Mouse (Mus musculus) gastrocnemius, postnatal 36 days (tissue): Measurements from ENCODE around the gene Cyp4a32. TPM values are rescaled to one million over a fixed set of nuclear protein-coding genes. Genes with fewer than 3 reads are reported as not detected.
A peak's percentile ranks its signal among the peaks of the same experiment; 100 is the strongest.
"Not testable (repeated sequence)": the region's sequence is repeated elsewhere in the genome, so short reads cannot be mapped to it uniquely, and the experiment has no call there.

Experiments
- DNase-seq, 2 experiments: peaks; one replicate each; pipeline ENCODE4 v3.0.0; 2022
- intact Hi-C: fragments of 180-260 bp; cut with DNase I; formaldehyde crosslinking; loops from one replicate; pipeline ENCODE4 v1.15.1; 2025
- long read RNA-seq, 2 experiments: library from polyadenylated mRNA; stranded (forward); transcript quantifications; one replicate each; pipeline ENCODE4 v2.0.0; 2021
- total RNA-seq, 2 experiments: library from RNA; stranded (reverse); gene quantifications; 2 replicates each; pipeline ENCODE4 v1.2.3; 2021

Cyp4a32 gene
- not detected for total RNA-seq
- long read RNA-seq, experiment 1, result 0 reads
- long read RNA-seq, experiment 2, result 0 reads

DNA sequence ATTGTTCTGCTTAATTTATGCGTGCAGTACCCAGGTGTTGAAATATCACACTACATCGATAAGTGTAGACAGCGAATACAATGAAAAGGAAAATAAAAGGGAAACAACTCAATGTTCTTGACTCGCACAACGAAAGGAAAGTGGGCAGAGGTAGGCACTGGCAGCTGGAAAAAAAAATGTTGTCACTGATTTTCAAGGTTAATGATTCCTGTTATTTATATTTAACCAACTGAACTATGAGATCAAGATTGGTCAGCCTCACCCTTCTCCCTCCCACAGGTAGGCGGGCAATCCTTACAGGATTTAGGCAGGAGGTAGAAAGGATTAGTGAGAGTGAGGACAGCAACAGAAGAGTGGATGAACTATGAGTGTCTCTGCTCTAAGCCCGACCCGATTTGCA lies at the start of gene Cyp4a32:
Gene Cyp4a32, plus strand, starts transcription at position 359 of the 400 bp plus-strand sequence.
- DNase-seq, intact Hi-C loops: not testable (repeated sequence)

DNA sequence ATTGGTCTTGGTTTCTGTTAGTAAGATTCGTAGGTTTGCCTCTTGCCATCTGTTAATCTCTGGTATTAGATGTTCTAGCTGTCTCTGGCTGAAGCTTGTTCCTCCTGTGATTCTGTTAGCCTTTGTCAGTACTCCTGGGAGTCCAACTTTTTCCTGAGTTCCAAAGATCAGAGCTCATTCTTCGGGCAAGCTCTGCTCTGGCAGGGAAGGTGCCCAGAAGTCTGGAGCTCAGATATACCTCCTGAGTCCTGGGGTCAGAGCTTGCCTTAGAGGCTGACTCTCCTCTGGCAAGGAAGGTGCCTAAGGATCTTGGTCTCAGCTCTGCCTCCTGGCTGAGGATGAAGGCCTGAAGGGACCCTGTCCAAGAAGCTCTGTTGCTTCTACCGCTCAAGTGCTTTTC lies 48.0 kb upstream of the Cyp4a32 start:
- no peak for DNase-seq
- intact Hi-C loops, result no loop called here

DNA sequence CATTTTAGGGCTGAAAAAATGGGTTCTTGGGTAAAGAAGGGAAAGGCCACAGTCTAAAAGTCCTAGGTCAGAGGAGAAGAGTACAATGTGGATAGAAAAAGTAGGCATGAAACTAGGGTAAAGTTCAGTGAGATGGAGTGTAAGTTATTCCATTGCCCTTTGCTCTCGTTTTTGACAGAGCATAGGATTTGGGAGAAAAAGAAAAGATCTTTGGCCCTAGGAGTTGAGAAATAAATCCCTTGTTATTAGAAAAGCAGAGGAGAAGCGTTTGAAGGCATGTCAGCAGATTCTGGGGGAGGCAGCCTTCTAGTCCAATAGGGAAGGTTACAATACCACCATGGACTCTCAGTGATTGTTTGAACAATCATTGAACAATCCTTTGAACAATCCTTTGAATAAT lies 45.3 kb upstream of the Cyp4a32 start:
- intact Hi-C loops, result no loop called here
- no peak for DNase-seq

DNA sequence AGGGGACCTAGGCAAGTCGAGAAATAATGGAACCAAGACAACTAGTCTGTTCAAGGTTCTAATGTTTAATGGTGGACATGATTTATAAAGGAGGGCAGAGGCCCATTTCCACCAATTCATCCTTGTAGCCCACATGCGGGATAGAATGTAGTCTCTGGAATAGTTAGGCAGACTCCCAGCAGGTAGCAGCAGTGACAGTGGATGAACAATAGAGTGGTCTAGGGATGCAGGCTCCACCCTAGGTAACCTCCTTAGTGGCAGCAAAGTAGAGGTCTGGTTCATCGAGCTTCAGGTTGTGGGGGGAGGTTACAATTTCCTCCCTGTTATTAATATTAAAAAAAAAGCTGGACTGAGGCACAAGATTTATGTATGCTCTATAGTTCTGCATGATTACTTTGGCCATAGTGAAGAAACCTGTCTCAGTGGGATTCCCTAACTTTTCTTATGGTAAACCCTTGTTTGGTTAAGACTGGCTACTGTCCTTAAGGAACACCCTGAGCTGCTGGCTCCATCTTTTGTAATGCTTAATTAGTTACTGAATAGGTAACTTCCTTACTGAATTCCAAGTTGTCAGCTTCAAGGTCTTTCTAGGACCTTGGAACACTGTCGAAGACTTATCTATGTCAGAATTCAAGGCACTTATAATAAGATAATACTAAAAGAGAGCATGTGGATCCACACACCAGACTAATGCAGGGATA lies 42.8 kb upstream of the Cyp4a32 start:
- intact Hi-C loops, result no loop called here
- no peak for DNase-seq

DNA sequence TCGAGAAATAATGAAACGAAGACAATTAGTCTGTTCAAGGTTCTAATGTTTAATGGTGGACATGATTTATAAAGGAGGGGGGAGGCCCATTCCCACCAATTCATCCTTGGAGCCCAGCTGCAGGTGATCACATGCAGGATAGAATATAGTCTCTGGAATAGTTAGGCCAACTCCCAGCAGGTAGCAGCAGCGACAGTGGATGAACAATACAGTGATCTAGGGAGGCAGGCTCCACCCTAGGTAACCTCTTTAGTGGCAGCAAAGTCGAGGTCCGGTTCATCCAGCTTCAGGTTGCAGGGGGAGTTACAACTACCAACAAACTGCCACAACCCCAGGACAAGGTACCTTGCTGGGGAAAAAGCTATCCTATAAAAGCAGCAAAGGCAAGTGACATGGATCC lies 39.5 kb upstream of the Cyp4a32 start:
- intact Hi-C loops, DNase-seq: not testable (repeated sequence)

DNA sequence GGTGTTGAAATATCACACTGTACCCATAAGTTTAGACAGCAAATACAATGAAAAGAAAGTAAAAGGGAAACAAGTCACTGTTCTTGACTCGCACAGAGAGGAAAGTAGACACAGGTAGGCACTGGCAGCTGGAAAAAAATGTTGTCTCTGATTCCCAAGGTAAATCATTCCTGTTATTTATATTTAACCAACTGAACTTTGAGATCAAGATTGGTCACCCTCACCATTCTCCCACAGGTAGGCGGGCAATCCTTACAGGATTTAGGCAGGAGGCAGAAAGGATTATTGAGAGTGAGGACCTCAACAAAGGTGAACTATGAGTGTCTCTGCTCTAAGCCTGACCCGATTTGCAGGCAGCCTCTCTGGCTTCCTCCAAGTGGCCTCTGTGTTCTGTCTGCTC lies 37.4 kb upstream of the Cyp4a32 start, which contains the start of gene Cyp4a31:
Gene Cyp4a31, plus strand, starts transcription at position 249 of the 400 bp plus-strand sequence.
- no peak for DNase-seq
- intact Hi-C loops, result no loop called here

DNA sequence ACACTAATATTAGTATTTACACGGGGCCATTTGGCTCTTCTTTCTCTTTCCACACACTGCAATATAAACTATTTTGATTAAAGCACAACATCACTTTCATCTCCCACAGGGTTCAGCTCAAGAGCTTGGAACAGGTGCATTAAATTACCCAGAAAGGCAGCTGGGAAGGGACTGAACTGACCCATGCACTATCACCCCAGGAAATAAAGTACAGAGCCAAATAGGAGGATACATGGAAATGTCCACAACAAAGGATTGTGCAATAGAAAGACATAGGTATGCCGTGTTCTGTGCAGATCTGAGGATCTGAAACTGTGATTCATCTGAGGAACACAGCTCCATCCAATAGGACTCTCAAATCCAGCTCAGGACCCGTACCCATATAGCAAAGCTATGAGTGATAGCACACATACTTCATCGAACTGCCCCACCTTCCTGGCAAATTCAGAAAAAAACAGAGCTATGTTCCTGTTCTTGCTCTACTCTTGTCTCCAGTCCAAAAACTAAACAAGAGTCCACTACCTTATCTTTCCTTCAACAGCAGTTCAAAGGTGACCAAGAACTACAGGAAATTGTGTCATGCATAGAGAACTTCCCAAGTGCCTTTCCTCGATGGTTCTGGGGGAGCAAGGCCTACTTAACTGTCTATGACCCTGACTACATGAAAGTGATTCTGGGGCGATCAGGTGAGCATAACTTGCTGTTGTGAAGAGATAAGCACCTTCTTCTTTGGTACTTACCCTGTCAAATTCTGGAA lies 36.1 kb upstream of the Cyp4a32 start:
- intact Hi-C loops, DNase-seq: not testable (repeated sequence)

DNA sequence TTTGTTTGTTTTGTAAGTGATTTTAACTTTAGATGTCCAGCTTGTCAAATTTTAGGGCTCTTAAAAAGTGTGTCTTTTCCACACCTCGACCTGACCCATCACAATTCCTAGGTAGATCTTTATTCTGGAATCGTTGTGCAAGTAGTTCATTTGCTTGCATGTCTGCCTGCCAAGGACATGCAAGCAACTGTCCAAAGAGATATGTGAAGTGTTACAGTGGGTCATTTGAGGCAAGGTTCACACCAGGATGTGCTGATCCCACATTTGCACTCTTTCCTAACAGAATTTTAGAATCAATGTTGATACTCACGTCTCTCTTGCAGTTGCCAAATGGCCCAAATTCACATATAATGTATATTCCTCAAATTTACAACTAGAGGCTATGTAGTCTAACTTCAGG lies 25.5 kb upstream of the Cyp4a32 start:
- DNase-seq, result no peak
- intact Hi-C loops, result no loop called here

DNA sequence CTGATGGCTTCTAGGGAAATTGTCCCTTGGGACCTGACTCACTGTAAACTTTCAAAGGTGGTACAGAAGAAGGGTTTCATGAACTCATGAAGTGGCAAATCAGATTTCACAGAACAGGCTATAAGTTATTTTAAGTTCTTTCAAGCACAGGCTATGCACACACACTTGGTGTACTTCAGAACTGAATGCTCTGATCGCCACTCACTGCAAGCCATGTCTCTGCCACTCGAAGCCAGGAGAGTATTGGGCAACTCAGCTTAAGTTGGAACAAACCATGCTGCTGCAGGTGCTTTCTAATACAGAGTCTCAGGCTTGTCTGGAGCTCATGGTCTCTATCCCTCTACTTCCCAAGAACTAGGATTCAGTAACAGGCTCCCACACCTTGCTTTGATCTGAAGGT lies 25.0 kb upstream of the Cyp4a32 start:
- intact Hi-C loops, result no loop called here
- DNase-seq, result no peak

DNA sequence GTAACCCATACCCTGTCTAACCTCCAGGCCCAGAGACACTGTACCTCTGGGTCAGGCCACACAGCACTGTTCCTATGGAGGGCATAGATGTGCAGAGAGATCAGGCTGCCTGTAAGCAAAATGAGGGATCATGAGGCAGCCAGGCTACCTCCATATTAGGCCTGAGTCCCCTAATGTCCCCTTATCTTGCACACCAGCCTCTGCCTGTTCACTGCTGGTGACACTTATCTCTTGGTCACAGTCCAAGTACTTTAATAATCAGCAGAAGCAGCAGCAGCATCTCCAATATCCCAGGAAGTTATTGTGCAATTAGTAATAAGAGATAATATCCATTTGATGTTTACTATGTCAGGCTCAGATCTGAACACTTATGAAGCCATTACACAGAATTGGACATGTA lies 17.7 kb upstream of the Cyp4a32 start:
- intact Hi-C loops, result no loop called here
- DNase-seq, result no peak

DNA sequence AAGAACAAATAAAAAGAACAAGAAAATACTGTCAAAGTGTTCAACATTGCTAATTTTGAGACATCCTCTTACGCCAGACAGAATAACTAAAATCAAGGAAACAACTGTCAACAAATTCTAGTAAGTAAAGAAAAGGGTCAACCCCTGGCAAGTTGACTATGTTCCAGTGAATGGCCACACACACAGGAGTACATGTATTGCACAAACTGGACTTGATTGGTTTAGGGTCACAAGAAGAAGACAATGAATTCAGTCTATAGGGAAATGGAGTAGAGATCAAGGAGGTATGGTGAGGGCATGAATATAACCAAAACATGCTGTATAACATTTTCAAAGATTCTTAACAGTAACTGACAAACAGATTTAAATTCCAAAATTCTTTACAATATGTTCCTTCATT lies 4.4 kb upstream of the Cyp4a32 start:
- DNase-seq, result no peak
- intact Hi-C loops, result no loop called here

DNA sequence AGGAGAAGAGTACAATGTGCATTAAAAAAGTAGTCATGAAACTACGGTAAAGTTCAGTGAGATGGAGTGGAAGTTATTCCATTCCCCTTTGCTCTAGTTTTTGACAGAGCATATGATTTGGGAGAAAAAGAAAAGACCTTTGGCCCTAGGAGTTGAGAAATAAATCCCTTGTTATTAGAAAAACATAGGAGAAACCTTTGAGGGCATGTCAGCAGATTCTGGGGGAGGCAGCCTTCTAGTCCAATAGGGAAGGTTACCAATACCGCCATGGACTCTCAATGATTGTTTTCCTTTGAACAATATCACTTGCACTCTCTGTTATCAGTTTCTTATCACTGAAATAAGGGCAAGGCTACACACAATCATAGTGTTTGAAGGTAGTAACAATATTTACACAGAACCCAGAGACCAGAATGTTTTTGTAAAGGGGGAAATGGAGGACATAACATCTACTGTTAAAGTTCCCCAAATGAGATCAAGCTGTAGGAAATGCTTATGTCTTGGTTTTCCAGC lies 3.9 kb upstream of the Cyp4a32 start:
- intact Hi-C loops, result no loop called here
- no peak for DNase-seq

DNA sequence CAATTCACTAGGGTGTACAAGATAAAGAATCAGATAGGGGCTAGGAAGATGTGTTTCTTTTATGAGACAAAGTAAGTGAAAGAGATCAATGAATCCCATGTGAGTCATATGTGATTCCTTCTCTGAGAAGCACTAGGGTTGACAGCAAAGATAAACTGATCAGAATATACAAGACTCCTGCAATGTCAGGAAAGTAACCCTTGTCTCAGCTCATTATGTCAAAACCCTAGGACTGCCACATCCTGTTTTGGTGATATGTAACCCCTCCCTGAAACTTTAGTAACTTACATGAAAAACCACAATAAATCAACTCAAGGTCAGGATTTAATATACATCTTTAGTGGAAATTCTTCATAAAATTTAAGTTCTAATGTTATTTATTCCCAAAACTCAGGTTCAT lies 13.2 kb downstream of the Cyp4a32 start:
- DNase-seq, result no peak
- intact Hi-C loops, result no loop called here

DNA sequence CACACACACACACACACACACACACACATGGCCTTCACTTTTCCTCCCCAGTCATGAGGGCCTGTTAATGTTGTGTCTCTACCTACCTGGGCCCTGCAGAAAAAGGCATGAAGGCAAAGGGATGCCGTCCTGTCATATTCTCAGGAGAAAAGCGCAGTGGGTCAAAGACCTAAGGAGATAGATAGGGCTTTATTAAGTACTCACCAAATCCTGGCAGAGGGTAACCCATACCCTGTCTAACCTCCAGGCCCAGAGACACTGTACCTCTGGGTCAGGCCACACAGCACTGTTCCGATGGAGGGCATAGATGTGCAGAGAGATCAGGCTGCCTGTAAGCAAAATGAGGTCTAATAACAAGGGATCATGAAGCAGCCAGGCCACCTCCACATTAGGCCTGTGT lies 24.8 kb downstream of the Cyp4a32 start:
- DNase-seq, intact Hi-C loops: not testable (repeated sequence)

DNA sequence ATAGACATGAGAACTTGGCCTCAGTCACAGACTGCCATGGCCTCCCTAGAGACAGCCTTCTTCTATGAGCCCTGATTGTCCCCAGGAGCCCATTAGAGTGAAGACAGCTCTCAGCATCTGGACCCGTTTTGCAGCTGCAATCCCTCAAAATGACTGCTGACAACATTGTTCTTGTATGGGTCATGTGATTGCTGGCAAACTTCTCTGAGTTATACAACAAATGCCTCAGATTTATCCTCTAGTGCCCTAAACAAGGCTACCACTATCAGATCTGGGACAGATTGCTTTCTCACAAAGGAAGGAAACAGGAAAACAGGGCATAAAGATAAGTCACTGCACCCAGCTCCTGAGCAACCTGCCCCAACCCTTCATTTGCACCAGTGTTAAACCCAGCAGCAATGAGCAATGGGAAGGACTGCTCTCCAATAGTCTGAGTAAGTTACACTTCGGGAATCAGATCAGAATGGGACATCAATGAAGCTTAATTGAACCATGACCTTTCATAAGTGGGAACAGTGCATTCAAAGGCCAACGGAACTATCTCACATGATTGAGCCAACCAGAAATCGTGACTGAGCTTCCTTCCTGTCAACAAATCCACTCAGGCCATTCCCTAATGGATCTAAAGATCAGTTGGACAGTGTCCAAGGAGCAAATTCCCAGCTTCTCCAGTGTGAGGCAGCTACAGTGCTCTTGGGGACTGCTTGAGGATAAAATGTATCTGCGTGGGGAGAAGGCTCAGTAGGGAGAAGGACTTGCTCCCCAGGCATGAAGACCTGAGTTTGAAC lies 42.4 kb downstream of the Cyp4a32 start:
- DNase-seq, result no peak
- intact Hi-C loops, result no loop called here

DNA sequence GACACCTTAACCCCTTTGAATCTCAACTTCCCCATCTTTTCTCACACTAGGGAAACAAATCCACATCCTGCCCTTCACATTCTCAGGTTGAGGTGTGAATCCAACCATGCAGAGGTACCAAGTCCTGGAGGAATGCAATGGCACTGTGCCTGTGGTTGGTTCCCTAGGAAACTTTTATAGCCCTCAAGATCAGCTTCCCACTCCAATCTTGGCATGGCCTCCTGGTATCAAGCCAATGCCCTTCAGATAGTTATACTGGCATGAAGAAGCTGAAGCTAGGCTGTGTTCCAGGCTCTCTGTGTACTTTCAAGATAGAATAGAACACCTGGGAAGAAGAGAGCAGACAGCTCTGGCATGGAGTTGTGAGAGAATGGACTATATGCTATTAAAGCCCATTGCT lies 44.6 kb downstream of the Cyp4a32 start:
- DNase-seq, result no peak
- intact Hi-C loops, result no loop called here

DNA sequence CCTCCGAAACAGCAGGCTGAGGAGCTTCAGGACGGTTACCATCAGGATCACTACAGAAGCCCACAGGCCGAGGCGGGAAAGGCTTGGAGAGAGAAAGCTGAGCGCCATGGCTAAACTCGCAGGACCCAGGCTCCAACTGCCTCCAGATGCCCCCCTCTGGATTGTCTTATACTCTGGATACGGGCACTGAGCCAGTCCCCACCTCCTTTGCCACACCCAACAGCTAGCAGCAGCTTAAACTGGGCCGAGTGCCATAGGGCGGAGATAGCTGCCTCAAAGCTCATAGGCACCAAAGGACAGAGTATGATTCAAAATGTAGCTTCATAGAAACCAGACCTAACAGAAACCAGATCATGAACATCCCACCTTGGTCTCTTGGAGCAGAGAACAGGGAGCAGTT lies 46.8 kb downstream of the Cyp4a32 start, which contains the start of gene Cyp4b1:
Gene Cyp4b1, minus strand, starts transcription at position 144 of the 400 bp plus-strand sequence.
- peak; percentile 51 to 52 for DNase-seq
- intact Hi-C loops, result no loop called here

DNA sequence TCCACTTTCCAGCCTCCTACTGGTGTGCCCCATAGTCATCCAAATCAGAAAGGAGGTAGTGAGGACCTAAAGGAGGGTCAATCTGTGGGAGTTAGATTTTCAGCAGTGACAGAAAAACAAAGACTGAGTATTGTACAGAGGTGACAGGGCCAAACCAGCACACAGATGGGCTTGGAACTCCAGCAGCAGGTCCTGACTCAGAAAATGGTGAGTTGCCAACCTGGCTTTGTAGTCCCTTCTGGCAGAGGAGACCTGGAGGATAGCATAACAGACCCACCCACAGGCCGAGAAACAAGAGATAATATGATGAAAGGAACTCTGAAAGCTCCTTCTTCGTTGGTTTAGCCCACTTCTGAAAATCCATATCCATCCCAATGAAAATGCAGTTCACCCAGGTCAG lies 48.0 kb downstream of the Cyp4a32 start:
- intact Hi-C loops, result no loop called here

DNA sequence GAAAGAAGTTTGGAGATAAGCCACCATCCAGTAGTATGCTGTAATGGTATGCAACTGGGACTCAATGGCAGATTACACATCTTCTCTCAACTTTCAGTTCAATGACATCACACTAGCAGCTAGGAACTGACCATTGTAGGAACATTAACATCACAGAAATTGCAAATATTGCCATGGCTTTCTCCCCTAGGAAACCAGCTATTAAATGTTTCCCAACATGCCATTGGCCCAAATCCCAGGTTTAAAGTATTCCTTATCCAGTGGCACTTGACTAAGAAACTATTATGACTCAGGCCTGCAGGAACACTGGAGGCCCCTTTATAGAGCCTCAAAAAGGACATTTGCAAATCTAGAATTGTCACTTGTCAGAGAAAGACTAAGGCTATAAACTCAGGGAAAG lies 48.6 kb downstream of the Cyp4a32 start:
- intact Hi-C loops, result no loop called here
- DNase-seq, result no peak

More for the DNA sequence above, 48.0 kb downstream of the Cyp4a32 start:
- DNase-seq, result no peak

DNA sequence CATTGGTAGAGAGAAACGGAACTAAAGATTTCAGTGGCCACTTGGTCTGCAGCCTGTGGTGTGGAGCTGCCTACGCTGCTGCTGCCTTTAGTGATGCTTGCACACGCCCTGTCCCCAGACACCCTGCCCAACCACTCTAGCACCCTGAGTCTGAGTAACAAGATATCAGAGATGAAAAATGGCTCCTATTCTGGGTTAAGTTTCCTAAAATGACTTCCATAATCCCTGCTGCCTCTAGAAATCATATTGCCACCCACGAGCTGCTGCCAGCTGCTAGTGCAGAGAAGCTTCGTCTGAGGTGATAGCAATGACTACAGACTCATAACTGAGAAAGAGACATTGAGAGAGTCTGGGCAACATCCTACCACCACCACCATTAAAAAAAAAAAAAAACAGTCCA lies 50.1 kb downstream of the Cyp4a32 start:
- intact Hi-C loops, result no loop called here
- no peak for DNase-seq
